Mouse (Mus musculus) embryo, embryonic 10.5 days (tissue): Measurements from ENCODE around the gene Treml2.

Source experiments
- DNase-seq: peaks from one replicate; pipeline ENCODE4 v3.0.0-alpha.2; 2015; ENCODE audit warnings: low spot score

Gene Treml2

DNA sequence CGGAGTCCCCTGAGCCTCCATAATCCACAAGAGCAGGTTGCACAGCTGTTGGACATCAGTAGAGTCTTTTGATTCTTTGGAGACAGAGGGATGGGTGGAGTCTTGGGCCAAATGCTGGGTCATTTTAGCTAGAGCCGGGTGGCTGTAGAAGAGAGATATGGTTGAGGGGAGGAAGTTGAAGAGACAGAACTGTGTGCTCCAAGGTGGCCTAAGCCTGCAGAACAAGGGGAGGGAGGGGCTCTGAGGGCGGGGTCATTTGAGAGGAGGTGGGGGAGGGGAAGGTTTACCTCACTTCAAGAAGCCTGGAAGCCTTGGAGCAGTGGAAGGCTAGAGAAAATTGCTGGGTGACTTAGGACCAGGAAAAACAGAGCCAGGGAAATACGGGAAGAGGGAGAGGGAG lies at the start of gene Treml2:
Gene Treml2, plus strand, starts transcription at position 296 of the 400 bp plus-strand sequence.
- peak; percentile 47 for DNase-seq

DNA sequence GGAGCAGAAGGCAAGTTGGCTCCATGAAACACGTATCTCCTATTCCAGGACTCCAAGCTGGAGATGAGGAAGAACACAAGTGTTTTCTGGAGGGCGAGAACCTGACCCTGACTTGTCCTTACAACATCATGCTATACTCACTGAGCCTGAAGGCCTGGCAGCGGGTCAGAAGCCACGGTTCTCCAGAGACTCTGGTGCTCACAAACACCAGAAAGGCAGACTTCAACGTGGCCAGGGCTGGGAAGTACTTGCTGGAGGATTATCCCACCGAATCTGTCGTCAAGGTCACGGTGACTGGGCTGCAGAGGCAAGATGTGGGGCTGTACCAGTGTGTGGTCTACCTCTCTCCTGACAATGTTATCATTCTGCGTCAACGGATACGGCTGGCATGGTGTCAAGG lies 49.8 kb upstream of the Treml2 start:
- no peak for DNase-seq

DNA sequence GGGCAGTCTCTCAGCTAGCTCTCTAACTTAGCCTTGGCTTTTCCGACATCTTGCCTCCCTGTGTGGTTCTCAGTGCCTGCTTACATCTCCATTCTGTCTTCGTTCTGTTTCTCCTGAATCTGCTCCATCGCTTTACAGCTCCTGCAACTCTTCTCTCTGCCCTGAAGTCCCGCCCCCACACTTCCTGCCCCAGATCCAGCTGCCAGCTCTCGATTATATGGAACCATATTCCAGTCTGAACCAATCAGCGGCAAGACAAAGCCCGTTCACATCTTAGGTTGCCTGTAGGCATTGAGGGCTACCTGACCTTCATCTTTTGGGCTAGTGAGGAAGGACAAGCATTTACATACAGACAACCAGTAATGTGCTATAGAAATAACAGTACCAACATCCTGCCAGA lies 48.7 kb upstream of the Treml2 start:
- DNase-seq: no peak

DNA sequence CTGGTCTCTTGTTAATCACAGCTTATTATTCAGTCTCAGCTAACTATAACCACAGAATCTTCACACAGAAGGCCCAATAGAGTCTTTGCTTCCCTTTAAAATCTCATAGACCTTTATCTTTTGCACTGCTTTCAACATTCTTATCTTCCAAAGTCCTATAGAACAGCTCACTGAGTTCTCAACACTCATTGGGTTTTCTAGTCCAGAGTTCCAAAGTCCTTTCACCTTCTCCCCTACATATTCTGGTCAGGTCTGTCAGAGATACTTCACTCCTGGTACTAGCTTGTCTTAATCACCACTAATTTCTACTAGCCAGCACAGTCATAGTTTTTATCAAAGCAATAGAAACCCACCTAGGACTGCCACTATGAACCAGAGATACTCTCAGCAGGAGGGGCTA lies 42.7 kb upstream of the Treml2 start:
- no peak for DNase-seq

DNA sequence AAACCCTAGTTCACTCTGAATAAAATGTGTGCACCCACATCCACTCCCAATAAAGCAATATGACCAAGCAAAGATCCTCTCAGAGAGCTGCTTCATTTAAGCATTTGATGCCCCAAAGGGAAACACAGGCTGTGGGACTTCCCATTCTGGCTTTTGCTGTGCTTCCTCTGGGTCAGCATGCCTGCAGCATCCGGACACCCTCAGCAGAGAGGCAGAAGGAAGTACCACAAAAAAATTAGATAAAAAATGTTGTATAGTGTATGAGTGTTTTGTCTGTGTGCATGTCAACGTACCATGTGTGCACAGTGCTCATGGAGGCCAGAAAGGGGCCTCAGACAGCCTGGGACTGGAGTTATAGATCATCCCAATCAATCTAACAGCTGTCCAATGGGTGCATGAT lies 37.4 kb upstream of the Treml2 start:
- no peak for DNase-seq

DNA sequence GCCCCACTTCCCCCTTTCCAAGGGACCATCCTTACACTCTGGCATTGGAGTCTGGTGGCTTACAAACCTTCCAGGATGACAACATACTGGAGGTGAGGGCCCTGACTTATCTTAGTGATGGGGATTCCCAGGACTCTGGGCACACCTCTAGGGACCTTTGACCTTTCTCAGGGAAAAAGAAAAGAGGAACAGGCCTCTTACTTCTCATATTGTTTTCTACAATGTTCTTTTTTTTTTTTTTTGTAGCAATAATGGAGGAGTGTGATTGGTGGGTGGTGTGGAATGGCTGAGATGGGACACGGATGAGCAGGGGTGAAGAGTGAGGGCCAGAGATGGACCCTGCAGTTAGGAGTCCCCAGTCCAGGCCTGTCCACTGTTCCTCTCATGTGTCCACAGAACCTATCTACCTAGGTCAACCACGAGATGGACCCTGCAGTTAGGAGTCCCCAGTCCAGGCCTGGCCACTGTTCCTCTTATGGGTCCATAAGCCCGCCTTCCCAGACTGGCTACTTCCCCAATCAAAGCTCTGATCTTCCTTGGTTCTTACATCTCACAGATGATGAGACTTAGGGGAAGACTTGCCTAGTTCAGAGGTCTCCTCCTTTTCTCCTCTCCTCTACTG lies 35.4 kb upstream of the Treml2 start, which contains the start of gene Treml4:
Gene Treml4, plus strand, starts transcription at position 555 of the 622 bp plus-strand sequence.
- no peak for DNase-seq

DNA sequence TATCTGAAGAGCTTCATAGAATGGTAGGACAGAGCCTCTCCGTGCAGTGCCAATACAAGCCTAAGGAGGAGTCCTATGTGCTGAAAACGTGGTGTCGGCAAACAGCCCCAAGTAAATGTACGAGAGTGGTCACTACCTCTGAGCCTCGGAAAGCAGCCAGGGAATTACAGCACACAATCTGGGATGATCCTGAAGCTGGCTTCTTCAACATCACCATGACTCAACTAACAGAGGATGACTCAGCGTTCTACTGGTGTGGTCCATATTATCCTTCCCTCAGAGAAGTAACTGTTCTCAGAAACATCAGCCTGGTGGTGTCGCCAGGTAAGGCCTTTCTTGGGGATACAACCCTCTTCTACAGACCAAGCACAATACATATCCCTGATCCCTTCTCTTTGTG lies 34.6 kb upstream of the Treml2 start:
- DNase-seq: no peak

DNA sequence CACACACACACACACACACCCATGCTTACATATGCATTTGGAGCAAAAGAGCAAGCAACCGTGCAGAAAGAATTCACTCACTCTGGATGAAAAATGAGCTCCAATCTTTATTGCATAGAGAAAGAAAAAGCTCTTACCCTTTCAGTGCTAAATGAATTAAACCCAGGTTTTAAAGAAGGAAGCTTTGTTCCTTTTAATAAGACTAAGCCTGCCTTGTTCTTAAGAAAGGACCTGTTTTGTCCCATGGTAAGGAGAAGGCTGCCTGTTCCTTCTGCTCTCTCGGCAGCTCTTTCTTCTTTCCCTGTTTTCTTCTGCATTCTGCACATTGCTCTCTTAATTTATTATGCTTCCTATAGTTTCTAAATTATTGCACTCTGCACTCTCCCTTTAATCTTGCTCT lies 33.2 kb upstream of the Treml2 start:
- peak; percentile 51 for DNase-seq

DNA sequence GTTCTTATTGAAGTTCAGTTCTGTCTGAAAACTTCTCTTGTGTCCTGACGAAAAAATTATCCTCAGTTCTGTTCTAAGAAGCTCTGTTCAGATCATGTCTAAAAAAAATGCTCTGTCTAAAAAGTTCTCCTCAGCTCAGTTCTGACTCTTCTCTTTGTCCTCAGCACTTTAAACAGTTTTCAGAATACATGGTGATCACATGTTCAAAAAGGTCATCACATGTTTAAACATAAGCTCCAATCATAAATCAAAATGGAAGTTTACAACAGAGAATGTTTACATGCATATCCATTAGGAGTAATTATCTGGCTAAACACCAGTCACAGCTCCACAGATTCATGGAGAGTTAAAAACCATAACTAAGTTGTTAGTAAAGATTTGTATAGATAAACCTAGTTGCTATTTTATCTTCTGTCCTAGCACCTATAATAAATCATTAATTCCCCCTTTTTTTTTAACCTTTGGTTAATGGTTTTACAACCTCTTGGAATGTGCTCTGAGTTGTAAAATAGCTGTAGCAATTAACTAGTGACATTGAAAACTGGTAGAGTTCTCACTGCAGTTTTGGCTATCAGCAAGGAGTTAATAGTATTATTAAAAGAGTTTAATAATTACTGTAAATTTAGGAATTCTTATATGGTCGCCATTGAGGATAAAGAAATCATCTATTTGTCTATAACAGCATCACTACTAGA lies 32.5 kb upstream of the Treml2 start:
- peak; percentile 21 for DNase-seq

DNA sequence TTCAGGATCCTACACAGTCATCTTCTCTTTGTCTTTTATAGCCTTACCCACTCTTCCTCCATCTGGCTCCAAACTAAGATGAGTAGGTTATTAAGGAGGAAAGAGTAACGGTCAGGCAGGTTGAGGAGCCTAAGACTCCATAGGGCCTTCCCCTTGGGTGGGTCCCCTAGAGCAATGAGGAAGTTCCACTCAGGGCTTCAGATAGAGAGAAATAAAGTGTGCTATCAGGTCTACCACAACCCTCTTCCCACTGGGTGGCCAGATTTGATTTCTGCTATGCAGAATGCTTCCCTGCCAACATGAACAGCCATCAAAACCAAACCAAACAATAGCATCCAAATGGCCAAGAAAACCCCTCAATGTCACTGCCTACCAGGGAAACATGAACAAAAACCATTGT lies 31.7 kb upstream of the Treml2 start:
- no peak for DNase-seq

DNA sequence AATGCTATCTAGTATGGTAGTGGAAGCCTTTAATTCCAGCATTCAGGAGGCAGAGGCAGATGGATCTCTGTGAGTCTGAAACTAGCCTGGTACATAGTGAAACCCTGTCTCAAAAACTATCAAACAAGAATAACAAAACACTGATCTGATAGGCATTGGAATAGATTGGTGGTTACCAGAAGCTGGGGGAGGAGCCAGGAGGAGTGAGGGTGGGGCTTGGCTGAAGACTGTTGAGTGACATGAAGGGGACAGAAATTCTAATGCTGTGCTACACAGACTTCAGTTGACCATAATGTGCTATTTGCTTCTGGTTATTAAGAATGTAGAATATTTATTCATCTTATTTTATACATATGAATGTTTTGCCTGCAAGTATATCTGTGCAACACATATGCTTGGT lies 31.0 kb upstream of the Treml2 start:
- no peak for DNase-seq

DNA sequence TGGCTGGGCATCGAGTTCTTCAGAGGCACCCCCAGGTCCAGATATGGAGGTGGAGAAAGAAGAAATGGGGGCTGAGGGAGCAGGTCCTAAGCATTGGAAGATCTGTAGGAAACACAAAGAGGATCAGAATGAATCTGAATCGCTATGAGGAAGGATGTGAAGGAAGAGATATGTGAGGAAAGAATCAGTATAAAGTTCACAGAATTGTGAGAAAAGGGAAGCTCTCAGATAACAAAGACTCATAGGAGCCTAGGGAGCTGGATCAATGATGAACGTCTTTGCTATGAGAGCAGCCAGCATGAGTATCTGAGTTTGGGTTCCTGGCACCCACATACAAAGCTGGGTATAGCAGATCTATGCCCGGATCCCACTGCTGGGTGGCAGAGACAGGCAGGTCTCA lies 29.5 kb upstream of the Treml2 start:
- no peak for DNase-seq

DNA sequence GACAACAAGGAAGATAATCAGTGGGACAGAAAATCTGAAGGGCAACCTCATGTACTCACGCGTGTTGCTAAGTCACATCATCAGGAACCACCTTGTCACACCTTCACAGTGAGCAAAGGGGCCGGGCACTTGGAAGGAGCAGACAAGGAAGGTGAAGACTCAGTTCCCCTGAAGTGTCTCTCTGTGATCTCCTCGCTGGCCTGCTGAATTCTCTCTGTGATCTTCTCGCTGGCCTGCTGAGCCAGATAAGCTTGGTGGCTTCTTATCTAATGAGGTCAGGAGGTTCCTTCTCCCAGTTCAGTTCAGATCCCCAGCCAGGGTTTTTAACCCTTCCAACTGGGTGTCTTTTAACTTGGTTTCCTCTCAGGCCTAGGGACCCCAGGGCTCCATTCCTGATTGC lies 27.1 kb upstream of the Treml2 start:
- DNase-seq: no peak

DNA sequence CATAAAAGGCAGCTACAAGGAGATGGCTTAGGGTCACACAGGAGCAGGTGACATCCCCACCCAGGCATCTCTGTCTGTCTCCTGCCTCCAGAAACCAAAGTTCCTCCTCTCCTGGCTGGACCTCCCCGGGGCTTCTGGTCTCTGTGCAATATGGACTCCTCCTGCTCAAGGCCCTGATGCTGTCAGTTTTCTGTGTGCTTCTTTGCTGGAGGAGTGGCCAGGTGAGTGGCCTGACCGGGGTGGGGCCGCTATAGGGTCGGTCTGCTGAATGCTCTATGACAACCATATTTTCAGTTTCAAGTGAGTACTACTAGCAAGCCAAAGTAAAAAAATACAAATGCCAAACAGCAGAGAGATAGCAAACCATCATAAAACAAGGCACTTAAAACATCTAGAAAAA lies 26.7 kb upstream of the Treml2 start:
- no peak for DNase-seq

DNA sequence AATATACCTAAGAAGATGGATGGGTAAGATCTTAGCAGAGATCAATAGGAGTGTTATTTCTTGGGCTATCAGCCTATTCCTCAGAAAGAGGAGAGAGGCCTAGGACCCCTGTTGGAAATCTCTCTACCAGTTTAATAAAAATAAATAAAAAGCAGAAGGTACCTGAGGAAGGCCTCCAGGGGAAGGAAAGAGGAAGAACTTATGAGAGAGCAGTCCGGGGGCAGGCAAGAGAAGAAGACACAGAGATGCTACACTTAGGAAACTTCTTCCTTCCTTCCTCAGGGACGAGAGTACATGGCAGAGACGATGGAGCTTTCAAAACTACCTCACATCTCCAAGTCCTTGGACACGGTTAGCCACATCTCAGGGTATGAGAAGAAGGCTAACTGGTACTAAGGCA lies 25.2 kb upstream of the Treml2 start:
- DNase-seq: no peak

DNA sequence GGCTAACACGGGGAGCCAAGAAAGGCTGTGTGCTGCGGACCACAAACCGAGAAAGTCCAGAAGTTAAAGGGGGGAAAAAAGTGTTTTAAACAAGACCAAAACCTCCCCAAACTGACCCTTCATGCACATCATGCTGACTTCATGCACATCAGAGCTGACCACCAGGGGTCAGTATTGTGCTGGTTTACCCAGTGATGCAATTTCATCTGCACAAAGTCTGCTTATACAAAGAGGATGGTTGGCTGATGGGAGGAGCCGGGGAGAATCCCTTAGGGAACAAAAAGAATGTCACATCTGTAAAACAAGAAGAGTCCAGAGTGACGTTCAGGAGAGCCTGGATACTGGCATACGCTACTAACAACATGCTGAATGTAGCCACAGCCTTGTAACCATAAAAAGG lies 24.4 kb upstream of the Treml2 start:
- DNase-seq: peak; percentile 91

DNA sequence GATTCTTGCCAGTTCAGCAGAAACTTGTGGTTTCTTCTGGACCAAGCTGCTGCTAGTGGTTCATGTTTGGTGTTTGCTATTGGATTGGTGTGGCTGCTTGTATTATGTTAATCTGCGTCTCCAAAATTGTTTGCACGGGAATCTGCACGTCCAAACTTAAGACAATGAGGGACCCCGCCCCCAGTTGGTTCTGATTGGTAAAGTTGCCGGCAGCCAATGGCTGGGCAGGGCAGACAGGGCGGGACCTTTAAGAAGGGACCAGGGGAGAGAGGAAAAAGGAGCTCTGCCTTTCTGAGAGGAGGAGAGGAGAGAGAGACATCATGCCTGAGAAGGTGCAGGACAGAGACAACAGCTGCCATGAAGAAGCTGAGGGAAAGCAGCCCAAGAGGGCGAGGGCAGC lies 23.6 kb upstream of the Treml2 start:
- no peak for DNase-seq

DNA sequence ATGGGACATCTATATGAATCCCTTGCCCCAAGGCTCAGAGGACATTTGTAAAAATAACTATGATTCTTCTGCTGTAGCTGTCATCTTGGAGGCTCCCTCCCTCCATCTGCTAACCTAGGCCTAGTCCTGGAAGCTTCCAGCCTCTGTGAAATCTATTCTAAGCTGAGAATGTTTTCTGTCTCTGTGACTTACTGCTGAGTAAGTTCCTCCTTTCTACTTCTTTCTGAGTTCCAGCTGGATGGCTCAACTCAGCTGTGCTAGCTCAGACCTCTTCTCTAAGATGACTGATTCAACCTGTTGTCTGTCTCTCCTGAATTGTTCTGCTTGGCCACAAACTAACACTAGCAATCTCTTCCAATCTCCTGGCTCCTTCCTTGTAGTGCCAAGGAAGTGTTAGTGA lies 20.9 kb upstream of the Treml2 start:
- no peak for DNase-seq

DNA sequence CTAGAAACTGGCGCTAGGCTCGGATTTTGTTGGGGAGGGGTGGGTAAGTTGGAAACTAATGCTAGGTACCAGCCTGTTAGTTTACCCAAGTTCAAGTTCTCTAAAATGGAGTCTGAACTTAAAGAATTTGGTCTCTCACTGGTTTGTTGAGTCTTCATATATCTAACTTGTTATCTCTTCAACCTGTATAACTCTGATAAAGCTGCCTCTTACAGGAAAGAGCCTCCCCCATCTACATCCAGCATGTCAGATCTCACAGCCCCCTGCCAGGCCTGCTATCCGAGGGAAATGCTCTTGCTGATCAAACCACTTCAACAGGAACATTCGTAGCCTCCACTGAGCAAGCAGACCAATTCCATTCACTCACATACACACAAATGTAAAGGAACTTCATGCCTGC lies 20.3 kb upstream of the Treml2 start:
- DNase-seq: no peak

DNA sequence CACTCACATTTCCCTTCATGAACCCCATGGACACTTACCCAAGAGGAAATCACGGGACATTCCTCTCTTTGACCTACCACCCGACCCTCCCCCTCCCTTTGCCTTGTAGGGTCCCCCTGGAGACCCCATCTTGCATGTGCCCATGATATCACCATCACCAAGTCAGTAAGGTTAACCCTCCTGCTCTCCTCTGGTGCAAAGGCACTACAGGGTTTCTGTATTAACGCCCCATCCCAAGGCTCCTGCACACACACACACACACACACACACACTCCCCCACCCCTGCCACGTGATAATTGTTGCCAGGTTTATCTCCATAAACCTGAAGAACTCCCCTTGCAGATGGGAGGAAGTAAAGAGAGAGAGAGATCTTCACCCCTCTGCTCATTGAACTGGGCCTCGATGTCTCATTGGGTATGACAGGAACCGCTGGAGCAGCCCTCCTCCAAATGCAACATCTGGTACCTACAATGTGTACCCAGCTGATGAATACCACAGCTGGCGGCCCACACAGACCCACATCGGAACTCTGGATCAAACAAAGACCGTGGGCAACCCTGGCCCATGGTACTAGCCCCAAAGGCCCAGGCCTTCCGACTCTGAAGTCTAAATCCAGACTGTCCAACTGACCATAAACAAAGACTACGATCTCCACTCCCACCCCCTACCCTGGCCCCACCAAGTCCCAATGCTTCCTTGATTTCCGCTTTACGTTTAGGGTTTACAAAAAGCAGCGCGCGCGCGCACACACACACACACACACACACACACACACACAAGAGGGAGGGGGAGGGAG lies 18.2 kb upstream of the Treml2 start:
- DNase-seq: no peak

DNA sequence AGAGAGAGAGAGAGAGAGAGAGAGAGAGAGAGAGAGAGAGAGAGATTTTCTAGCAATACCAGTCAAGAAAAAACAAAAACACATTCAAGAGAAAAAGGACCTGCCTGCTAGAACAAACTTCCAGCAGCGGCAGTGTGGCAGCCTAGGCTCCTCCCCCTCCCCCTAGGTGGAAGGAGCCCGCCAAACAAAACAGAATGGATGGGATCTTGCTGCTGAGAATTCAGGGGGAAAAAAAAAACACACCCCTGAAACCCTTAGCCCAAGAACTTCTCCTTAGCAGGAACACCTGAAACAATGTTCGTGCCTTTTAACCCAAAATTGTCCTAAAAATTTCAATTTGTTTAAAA lies 17.6 kb upstream of the Treml2 start:
- DNase-seq: peak; percentile 80

DNA sequence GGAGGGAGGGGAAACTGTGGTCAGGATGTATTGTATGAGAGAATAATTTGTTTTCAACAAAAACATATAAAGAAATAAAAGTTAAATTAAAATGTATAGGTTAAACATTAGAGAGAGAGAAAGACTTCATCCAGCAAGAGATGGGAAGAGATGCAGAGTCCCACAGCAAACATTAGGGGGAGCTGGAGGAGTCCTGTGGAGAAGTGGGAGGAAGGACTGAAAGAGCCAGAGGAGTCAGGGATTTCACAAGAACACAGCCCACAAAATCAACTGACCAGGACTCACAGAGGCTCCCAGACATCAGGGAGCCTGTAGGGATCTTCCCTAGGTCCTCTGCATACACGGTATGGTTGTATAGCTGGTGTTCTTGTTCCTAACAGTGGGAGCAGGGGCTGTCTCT lies 12.5 kb upstream of the Treml2 start:
- no peak for DNase-seq

DNA sequence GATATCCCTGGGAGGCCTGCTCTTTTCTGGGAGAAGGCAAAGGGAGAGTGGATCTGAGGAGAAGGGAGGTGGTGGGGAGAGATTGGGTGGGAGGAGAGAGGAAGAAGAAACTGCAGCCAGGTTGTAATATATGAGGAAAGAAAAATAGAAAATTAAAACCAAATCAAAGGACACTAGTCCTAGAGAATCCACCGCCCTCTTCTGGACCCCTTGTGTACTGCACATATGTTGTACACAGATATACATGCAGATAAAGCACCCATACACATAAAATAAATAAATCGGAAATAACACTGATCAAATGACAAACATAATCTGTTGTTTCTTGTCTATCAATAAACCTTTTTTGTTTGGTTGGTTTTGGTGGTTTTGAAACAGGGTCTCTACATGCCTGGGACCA lies 12.0 kb upstream of the Treml2 start:
- DNase-seq: peak; percentile 40
